Mouse (Mus musculus) thymus, adult 2 months (tissue): ENCODE measurements around the gene Cisd3.

Experiments
- CTCF ChIP-seq: fragments of 200-500 bp; IDR thresholded peaks from 2 replicates; pipeline ENCODE4 v1.5.1; 2012; ENCODE audit warnings: mild to moderate bottlenecking, control low read depth, low read length, moderate library complexity, borderline replicate concordance; ENCODE audit not compliant: control insufficient read depth, poor library complexity, insufficient read depth; ENCODE audit errors: extremely low read depth
- POLR2A ChIP-seq: fragments of 200-500 bp; IDR thresholded peaks from 2 replicates; pipeline ENCODE4 v1.6.1; 2012; ENCODE audit warnings: mild to moderate bottlenecking, low read length, control low read depth, moderate library complexity; ENCODE audit not compliant: control insufficient read depth, poor library complexity, insufficient read depth; ENCODE audit errors: extremely low read depth

GRCm38 (mm10) chr11:97682504-97683055 lies 3.0 kb upstream of the Cisd3 start:
- no peak for TF ChIP-seq CTCF
- no peak for TF ChIP-seq POLR2A
